Mouse (Mus musculus): Measurements from ENCODE around the gene Zfp229. TPM values are rescaled to one million over a fixed set of nuclear protein-coding genes. Genes with fewer than 3 reads are reported as not detected.

Zfp229 gene
- polyA plus RNA-seq, 1 experiment: 1.9 TPM

Other genes starting within 250 kb of the Zfp229 start
- gene Zfp53, start 241.8 kb upstream of the Zfp229 start, polyA plus RNA-seq (2012; rRNA removed): 1.0 and 1.2 TPM in 2 replicates
- gene Zfp52, start 195.3 kb upstream of the Zfp229 start, polyA plus RNA-seq (2012; rRNA removed): 0.39 and 0.81 TPM in 2 replicates
- gene Zfp948, start 163.8 kb upstream of the Zfp229 start, polyA plus RNA-seq (2012; rRNA removed): 0.94 and 1.5 TPM in 2 replicates
- 0.34 and 0.61 TPM in 2 replicates for gene Zfp983, start 80.2 kb upstream of the Zfp229 start, polyA plus RNA-seq (2012; rRNA removed)
- not detected in 2 replicates for gene Gm10226, start 38.9 kb upstream of the Zfp229 start, polyA plus RNA-seq (2012; rRNA removed)
- gene Zfp760, start 23.1 kb upstream of the Zfp229 start, polyA plus RNA-seq (2012; rRNA removed): 0.69 and 1.0 TPM in 2 replicates
- 0.14 TPM in 1 of 2 replicates, not detected in the other for gene Zfp820, start 115.0 kb downstream of the Zfp229 start, polyA plus RNA-seq (2012; rRNA removed)
- gene Zfp995, start 179.1 kb downstream of the Zfp229 start, polyA plus RNA-seq (2012; rRNA removed): 0.33 and 0.83 TPM in 2 replicates
- 1.4 and 1.7 TPM in 2 replicates for gene Zfp942, start 231.7 kb downstream of the Zfp229 start, polyA plus RNA-seq (2012; rRNA removed)
- gene Zfp943, start 231.8 kb downstream of the Zfp229 start, polyA plus RNA-seq (2012; rRNA removed): 3.0 and 3.4 TPM in 2 replicates

Data from kidney, adult 2 months (tissue).